Mouse (Mus musculus) adrenal gland, adult 2 months (tissue): ENCODE measurements around the gene Umodl1. TPM values are rescaled to one million over a fixed set of nuclear protein-coding genes. Genes with fewer than 3 reads are reported as not detected.

Experiments used
- DNase-seq: peaks from one replicate; pipeline ENCODE4 v3.0.0; 2021
- long read RNA-seq: library from polyadenylated mRNA; stranded (forward); transcript quantifications from one replicate; pipeline ENCODE4 v2.0.0, GENCODE M21; 2021
- polyA plus RNA-seq: library from polyadenylated mRNA; depleted of rRNA; stranded (reverse); fragments of >200 nt; gene quantifications from 2 replicates; pipeline ENCODE4 v1.2.3, GENCODE M21; 2012; rRNA removed
- total RNA-seq, 2 experiments: library from RNA; stranded (reverse); gene quantifications; 2 replicates each; pipeline ENCODE4 v1.2.3; 2021

The Umodl1 gene
- total RNA-seq (1 to 10 TPM in 1 of 2 experiments, not detected in 1; 2.7 TPM), polyA plus RNA-seq (0.07 and 0.37 TPM in 2 replicates)
- long read RNA-seq, result 0 reads

DNA sequence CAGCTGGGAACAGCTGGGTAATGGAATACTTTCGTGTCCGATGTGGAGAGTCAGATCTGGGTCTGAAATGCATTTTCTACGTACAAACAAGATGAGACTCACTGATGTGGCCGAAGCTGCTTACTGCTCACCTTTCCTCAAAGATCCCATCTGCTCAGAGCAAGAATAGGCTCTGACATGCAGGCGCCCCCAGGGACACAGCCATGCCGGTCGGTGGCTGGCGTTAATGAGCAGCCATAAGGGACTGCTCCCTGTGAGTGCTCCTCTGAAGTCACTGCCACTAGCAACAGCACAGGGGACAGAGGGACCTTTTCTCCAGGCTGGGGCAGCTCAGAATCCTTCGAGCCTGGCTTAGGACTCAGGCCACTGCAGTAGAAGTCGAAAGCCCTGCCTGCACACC, at the start of gene Umodl1:
Gene Umodl1 (plus strand): TSS at position 301 of the 400 bp plus-strand sequence.
- DNase-seq, result no peak

DNA sequence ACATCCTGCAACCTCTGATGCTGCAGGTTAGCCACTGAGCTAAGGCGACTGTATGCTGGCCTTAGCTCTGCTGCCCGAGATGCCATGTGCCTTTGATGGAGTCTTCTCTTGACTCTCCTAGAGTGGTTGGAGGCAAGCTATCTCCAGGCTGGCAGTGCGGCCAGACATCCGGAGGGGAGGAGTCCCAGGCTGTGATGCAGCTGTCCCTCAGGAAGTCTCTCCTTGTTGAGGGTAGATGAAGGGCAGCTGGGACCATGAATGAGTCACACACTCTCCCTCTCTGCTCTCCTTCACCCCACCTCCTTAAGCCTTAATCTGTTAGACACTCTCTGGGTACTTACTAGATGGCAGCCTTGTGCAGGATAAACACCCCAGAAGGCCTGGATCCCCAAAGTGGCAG, 46.9 kb upstream of the Umodl1 start:
- DNase-seq, result no peak

DNA sequence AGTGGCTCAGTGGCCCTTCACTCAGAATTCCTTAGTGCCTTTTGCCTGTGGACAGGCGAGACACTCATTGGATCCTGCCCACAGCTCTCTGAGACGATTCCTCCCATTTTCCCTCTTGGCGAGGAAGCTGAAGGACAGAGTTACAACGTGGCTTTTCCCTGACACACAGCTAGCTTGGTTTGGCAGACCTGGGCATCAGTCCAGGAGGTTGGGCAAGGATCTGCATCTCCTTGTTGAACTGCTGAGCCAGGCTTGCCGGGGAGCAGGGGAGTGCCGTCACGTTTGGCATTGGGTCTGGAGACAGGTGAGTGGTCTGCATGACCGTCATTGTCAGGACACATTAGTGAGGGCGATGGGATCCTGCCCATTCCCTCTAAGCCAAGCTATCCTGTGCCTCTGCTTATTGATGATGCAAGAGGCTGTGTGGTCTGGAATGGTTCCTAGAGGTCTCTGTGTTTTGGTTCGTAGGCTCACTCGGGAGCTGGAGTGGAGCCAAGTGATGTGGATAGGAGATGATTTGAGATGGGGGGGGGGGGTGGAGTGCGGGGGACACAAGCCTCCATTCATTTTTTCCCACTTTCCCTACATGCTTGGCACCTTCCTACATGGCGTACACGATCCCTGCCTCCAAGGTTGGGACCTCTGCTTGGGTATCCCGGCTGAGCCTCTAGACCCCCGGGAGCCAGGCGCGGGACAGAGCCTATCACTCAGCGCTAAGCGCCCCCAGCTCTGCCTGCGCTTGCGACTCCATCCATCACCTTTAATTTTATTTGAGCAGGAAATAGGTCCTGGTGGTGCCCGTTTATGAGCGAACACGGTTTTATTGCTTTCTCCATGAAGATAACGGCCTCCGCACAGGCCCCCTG, 43.3 kb upstream of the Umodl1 start:
- peak; percentile 79 for DNase-seq

DNA sequence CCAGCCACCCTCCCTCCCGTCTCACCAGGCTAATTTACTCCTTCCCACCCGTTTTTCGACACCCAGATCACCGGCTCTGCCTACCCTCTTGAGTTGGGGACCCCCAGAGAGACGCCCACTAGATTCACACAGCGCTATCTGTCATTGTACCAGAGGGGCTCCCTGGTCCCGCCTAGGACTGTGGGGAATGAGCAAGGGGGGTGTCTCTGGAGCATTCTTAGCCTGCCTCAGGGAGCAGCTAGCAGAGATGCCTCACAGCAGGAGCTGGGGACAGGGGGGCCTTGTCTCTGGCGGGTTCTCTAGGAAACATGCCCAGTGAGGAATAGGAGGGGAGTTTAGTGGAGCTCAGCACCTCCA, 42.7 kb upstream of the Umodl1 start:
- DNase-seq, result no peak

DNA sequence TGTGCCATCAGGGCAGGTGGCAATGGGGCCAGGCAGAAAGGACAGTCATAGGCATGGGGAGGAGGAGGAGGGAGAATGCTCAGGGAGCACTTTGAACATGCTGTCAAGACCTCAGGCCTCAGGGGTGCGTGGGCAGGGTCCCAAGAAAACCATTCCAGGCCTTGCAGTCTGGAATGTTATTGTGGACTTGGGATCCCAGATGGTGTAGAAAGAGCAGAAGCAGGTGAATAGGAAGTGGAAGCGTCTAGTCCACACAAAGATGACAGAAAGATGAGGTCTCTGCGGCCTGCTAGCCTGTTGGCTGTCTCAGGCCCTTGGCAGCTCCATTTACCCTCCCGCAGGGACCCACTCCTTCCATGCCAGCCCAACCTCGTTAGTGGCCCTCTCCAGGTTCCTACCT, 41.9 kb upstream of the Umodl1 start:
- no peak for DNase-seq

DNA sequence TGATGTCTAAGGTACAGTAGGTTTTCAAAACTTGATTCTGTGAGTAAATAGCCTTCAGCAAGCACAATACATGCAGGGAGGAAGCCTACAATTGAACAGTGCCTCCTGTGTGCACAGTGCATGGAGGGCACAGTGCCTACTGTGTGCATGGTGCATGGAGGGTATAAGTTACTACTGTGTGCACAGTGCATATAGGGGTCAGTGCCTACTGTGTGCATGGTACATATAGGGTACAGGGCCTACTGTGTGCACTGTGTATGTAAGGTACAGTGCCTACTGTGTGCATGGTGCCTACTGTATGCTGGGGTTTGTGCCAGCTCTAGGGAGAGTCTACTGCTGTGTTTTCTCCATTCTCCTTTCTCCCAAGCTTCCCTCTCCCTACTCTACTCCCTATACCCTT, 40.2 kb upstream of the Umodl1 start:
- DNase-seq, result no peak

DNA sequence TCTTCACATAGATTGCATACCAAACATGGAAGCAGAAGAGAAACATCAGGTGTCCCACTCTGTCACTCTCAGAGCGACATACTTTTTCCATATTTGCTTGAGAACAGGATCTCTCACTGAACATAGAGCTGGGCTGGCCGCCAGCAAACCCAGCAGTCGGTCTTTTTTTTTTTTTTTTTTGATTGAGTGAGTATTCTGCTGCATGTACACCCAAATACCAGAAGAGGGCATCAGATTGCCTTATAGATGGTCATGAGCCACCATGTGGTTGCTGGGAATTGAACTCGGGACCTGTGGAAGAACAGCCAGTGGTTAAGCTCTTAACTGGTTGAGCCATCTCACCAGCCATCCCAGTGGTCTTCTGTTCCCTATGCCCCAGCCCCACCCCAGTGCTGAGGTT, 30.9 kb upstream of the Umodl1 start:
- DNase-seq, result no peak

DNA sequence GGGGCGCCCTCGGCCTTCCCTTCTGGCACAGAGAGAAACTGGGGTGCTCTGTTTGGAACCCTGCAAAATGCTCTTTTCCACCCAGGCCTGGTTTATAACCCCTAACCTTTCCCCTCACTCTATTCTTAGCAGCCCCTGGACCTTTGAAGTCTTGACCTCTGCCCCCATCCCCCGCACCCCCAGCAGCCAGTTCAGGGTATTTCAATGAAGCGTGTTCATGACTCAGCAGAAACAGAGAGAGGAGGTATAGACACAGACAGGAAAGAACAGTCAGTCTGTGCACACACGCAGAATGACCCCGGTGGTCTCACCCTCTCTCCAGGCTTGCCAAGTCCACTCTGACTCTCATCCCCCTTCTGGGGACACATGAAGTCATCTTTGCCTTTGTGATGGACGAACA, 23.6 kb upstream of the Umodl1 start:
- DNase-seq, result no peak

DNA sequence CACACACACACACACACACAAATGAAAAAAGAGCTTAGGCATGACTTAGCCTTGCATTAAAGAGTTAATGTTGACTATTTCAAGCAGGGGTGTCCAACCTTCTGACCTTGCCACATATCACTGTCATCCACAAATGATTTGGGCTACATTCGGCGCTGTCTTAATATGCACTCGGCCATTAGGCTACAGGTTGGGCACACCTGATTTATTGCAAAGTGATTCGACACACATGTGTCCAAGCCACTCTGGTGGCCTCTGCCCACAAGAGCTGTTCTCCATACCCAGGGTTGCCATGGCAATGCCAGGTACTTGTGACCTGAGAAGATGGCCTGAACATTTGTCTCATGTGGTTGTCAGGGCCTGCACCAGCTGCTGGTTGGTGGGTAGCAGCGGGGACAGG, 21.6 kb upstream of the Umodl1 start:
- no peak for DNase-seq

DNA sequence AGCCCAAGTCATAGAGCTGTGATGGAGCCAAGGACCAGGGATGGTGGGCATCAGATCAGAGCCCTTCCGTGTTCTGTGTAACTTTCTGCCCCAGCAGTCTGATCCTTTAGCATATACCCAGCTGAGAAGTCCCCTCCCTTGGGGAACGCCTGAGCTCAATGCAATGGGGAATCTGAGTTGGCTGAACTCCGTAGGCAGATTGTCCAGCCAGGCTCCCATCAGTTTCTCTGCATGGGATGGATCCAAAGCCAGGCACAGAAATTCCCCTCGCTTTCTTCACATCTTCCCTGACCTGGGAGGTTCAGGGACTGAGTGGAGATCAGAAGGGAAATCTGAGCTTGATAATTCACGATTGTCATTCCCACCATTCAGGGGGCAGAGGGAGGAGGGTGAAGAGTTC, 19.1 kb upstream of the Umodl1 start:
- no peak for DNase-seq

DNA sequence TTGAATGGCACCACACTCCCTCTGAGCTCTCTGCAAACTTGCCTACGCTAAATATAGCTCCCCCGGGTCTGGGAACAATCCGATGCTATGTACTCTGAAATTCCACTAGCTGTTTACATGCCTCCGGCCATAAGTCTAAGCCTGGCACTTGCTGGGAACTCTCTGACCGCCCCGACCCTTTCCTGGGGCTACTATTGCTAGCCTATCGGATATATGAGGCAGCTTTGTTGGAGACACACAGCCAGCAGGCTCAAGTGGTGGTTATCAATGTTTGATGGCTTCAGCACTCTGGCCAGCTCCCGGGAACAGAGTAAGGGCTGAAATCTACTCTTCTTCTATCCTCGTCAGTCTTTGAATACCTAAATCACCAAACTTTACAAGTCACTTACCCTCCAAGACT, 15.9 kb upstream of the Umodl1 start:
- no peak for DNase-seq

DNA sequence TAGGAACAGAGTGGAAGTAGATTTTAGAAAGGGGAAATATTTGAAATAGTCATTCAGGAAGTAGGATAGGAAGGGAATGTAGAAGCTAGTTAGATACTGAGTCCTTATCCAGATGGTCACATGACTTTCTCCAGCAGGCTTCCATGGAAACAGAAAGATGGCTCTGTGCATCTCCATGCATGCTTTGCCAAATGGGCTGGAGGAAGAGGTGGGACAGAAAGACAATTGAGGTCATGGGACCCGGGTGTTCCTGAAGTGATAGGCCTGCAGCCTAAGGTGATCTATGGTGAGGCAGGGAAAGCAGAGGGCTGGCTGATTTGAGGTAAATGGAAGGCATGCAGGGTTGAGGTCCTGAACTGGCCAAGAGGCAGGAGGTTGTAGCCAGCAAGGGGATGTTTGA, 6.1 kb upstream of the Umodl1 start:
- DNase-seq, result peak; percentile 8

DNA sequence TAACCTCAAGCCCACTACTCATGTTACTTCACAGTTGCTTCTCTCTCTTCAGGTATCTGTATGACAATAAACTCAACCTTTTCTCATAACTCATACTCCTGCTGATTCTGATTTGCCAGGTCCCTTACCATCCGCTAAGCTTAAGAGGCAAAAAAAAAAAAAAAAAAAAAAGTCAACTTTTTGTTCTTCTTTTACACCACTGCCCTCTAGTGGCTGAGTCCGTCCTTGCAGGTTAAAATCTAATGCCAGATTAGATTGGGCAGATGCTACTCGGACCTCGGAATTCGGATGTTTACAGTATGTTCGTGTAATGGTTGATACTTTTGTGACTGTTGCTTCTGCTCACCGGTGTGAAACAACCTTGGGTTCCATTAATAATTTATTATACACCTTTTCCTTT, 3.7 kb upstream of the Umodl1 start:
- DNase-seq, result peak; percentile 43

DNA sequence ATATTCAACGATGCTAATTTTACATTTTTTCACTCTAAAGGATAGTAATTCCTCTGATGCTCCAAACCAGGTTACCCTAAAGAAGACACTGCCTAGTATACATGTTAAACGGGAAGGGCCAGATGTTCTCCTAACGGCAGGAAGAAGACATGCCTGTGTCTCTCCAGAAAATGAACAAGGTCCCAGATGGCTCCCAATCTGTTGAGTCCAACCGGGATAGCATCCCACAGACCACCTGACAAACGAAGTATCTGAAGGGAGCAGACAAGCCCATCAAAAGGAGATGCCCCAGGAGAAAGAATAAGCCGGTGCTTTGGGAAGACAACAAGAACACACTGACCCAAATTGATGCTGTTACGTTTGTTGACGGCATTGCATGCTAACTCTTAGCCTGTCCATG, 2.8 kb upstream of the Umodl1 start:
- DNase-seq, result no peak

DNA sequence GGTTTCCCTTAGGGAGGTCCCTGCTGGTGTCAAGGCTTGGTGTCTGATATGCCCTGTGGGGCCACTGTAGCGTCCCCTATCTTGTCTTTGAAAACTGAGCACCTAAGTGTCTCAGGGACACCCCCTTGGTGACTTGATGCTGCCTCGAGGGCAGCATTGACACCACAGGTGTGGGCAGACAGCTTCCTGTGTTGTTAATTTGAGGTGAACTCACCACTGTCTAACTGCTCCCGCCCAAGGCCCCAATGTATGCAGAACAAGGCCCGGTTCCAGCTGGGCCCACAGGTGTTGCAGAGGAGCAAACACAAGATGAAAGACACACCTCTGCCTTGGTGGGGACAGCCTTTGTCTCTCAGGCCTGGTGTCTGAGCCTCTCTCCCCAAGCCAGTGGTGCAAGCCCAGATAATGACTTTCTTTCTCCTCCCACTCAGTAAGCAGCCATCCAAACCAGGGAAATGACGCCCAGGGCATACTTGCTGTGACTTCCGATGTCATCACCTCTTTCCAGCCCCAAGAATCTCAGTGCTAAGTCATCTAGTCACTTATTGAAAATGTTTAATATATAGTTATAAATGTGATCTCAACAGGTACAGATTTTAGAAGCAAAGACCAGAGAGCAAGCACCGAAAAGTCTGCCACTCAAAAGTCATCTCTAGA, 7.6 kb downstream of the Umodl1 start:
- DNase-seq, result no peak

DNA sequence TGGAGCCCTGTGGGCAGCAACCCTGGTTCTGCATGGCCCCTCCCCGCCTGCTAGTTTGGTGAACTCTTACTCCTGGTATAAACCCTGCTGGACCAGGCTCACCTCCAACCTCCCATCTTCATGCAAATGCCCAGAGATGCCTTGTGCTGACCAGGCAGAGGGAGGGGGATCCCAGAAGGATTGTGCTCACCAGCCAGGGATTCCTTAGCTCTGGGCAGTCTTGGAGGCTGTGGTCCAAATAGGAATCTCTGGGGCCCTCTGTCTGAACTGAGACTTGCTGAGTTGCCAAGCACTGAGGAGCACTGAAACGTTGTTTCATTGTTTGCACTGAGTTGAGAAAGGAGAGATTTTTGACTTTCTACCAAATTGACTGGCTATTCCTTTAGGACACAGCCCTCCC, 8.4 kb downstream of the Umodl1 start:
- DNase-seq, result no peak

DNA sequence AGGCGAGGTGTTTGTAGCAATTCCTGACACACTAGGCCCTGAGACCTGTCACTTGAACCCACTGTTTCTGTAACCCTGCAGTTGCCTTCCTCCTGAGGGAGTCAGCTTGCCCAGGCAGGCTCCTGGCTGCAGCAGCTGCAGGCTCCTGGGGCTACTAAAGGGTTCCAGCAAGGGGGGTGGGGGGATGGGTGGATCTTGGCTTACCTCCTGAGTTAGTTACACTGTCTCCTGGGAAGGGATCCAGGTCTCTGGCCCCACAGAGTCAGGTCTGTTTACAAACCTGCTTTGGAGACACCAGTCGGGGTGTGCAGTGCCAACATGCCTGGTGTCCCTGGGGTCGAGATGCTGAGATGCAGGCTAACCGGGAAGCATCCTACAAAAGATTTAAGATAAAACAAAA, 15.5 kb downstream of the Umodl1 start:
- no peak for DNase-seq

DNA sequence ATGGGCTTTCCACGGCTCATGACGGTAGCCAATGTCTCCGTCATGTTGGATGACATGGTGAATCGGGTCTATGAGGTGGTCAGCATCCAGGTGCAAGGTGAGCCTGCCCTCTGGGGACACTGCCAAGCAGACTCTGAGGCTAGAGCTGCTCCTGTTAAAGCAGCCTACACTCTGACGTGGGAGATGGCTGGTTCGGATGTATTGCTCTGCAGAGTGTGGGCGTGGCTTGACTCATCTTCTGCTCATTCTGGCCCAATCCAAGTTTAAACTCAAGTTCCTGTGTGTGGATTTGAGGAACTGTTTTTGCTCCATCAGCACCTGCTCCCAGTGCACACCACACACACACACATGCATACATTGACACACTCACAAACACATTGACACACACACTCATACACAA, 17.4 kb downstream of the Umodl1 start:
- no peak for DNase-seq

DNA sequence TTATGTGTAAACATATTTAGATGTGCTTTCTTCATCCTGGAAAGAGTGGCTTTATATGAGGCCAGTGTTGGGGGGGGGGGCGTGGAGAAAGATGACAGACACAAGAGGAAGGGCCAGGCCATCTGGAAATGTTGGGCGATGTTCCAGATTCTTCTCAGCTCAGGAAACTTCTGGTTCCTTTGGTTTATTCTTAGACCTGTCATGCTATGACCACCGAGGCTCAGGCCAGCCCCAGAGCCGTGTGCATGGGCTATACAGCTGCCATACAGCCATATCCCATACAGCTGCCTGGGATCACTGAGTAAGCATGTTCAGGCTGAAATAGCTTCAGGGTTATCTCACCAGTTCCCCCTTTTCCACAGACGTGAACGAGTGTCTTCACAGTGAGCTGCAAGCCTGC, 18.9 kb downstream of the Umodl1 start:
- DNase-seq, result no peak

DNA sequence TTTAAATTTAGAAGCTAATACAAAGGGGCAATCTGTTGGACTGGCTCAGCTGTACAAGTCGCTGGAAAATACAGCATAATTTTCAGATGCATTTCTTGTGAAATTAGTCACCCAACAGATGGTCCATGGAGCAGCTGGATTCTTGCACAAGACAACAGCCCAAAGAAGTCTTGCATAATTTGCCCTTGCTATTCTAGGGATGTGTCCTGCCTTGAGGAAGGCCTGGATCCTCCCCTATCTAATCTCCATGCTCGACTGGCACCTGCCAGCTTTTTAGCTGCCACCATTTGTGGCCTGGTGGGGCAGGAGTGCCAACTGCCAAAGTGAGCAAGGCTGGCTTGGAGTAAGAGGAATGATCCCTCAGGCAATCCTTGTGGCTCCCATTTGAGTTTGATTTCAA, 22.9 kb downstream of the Umodl1 start:
- DNase-seq, result peak; percentile 9

DNA sequence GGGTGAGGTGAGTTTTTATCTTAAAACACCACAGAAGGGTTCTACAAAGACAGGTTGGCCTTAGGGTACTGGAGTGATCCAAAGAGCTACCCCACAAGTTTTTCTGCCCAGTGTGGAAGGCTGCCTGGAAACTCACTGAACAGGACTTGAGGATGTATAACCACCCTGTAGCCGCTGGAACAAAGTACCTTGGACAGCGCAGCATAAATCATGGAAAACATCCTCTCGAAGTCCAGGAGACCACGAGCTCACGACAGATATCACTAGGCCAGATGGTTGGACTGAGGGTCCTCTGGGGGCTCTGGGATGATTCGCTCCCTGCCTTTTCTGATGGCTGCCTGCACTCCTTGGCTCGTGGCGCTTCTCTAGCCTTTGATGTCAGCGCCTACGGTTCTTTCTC, 24.1 kb downstream of the Umodl1 start:
- no peak for DNase-seq

DNA sequence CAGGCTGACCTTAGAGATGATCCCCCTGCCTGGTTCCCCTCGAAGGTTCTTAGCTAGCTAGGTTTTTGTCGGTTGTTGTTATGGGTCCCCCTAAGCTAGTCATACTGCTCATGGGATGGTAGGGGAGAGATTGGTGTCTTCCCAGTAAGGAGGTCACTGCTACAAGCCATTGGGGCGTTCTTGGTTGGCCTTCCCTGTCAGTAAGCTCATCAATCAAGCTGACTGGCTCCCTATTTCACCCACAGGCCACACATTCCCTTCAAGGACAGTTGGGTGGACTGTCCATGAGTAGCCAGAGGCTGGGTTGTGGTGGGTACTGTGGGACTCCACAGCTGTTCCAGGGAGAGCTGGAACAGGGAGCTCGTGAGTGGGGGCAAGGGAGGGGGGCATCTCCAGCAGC, 29.1 kb downstream of the Umodl1 start:
- peak; percentile 50 for DNase-seq

DNA sequence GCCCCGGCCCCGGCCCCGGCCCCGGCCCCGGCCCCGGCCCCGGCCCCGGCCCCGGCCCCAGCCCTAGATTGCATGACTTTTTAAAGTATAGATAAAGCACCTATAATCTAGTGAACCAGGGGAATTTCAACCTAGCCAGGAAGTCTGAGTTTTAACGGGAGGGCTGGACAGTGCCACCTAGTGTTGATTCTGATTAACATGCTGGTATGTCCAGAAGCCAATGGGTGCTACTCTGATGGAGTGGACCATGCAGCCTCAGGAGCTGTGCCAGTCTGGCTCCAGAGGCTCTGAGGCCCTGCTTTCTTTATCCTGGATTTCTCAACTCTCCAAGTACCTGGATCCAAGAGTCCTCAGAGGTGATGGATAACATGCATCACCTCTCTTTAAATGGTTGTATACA, 35.8 kb downstream of the Umodl1 start:
- DNase-seq, result peak; percentile 10

DNA sequence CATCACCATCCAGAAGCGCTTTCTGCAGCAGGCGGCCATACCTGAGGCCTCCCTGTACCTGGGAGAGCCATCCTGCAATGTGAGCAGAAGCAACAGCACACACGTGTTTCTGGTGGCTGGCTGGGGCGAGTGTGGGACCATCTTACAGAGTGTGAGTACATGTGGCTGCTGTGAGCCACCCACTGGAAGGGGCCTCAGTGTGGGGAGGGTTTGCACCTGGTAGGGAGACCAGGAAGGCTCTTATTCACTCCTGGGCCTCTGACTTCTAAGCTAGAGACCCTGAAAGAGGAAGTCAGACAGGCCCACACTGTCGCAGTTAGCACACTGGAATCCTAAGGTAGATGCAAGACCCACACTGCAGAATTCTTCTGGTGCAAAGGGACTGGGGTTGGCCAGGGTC, 41.9 kb downstream of the Umodl1 start:
- DNase-seq, result no peak
